Mouse (Mus musculus) lung, adult 2 months (tissue): ENCODE measurements around the gene Zfp37.

Experiments
- CTCF ChIP-seq: fragments of 200-500 bp; IDR thresholded peaks from 2 replicates; pipeline ENCODE4 v1.5.1; 2011; ENCODE audit warnings: mild to moderate bottlenecking, low read length, control low read depth; ENCODE audit not compliant: insufficient read depth
- POLR2A ChIP-seq: fragments of 200-500 bp; IDR thresholded peaks from 2 replicates; pipeline ENCODE4 v1.6.1; 2011; ENCODE audit warnings: low read depth, mild to moderate bottlenecking, control low read depth, low read length, borderline replicate concordance; ENCODE audit errors: extremely low read depth

GRCm38 (mm10) chr4:62277222-62277621 lies 46.4 kb upstream of the Zfp37 start:
- no peak for TF ChIP-seq POLR2A
- peak; percentile 14; the same call in 1 of the 2 replicates for TF ChIP-seq CTCF
